10 mouse cellular contexts compared by ENCODE assay signal in the genomic region with DNA sequence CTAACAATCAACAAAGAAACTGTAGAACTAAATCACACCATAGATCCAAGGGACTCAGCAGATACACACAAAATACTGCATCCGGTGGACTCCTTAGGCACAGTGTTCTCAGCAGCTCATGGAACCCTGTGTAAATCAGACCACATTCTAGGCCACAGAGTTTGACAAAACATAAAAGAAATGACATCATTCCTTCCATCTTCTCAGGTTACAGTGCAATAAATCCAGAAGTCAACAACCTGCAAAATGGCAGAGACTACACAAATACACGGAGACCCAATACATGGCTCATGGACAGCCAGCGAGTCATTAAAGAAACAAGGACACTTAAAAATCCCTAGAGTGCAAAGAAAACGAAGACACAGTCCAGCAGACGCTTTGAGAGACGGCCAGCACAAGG. TPM values are rescaled to one million over a fixed set of nuclear protein-coding genes. Genes with fewer than 3 reads are reported as not detected.
DNase-seq lines count a peak whose midpoint lies in the region; ATAC-seq lines count a peak whose summit lies in the region.
"Had no signal": no experiment of that assay in that cellular context is flagged by ENCODE, and none has a peak within 500 bp of the region (broad histone marks: within the 10 kb centered on the region; RNA-seq: fewer than 3 reads in every experiment).

No protein-coding gene starts in this region.

- no peak overlapping the region for H3K9ac ChIP-seq in heart, embryonic 12.5 days
- no peak overlapping the region for H3K9ac ChIP-seq in lung, embryonic 15.5 days
- H3K9ac ChIP-seq in stomach, embryonic 16.5 days (ENCODE audit: low read length): no peak overlapping the region

- H3K36me3 ChIP-seq in heart, embryonic 12.5 days: peaks cover 2% of the 10 kb centered on the region; the same call in 1 of the 2 replicates
- no peaks in the 10 kb centered on the region for H3K36me3 ChIP-seq in lung, embryonic 15.5 days
- H3K36me3 ChIP-seq in stomach, embryonic 16.5 days (ENCODE audit: control insufficient read depth, insufficient read depth, low read length): no peaks in the 10 kb centered on the region

- H3K4me3 ChIP-seq in heart, embryonic 12.5 days: no peak overlapping the region
- no peak overlapping the region for H3K4me3 ChIP-seq in lung, embryonic 15.5 days
- H3K4me3 ChIP-seq in stomach, embryonic 16.5 days (replicated peaks; ENCODE audit: low read length): no peak overlapping the region

- H3K4me2 ChIP-seq in heart, embryonic 12.5 days: no peak overlapping the region
- no peak overlapping the region for H3K4me2 ChIP-seq in lung, embryonic 15.5 days
- no peak overlapping the region for H3K4me2 ChIP-seq in stomach, embryonic 16.5 days (ENCODE audit: low read depth, low read length)

- peaks cover 61% of the 10 kb centered on the region for H3K4me1 ChIP-seq in heart, embryonic 12.5 days (replicated peaks)
- H3K4me1 ChIP-seq in lung, embryonic 15.5 days: peaks cover 35% of the 10 kb centered on the region
- H3K4me1 ChIP-seq in stomach, embryonic 16.5 days (ENCODE audit: control insufficient read depth, insufficient read depth, low read length): peaks cover 23% of the 10 kb centered on the region

- H3K9me3 ChIP-seq in heart, embryonic 12.5 days (replicated peaks): no peaks in the 10 kb centered on the region
- no peaks in the 10 kb centered on the region for H3K9me3 ChIP-seq in lung, embryonic 15.5 days
- no peaks in the 10 kb centered on the region for H3K9me3 ChIP-seq in stomach, embryonic 16.5 days (replicated peaks; ENCODE audit: control insufficient read depth, low read length)

- H3K27ac ChIP-seq in heart, embryonic 12.5 days (ENCODE audit: poor library complexity, severe bottlenecking): 0 out of 2 replicates have a peak overlapping the region, but pooled peaks have one; percentile 23
- peak overlapping the region; percentile 29 for H3K27ac ChIP-seq in lung, embryonic 15.5 days
- H3K27ac ChIP-seq in stomach, embryonic 16.5 days (ENCODE audit: low read length): peak overlapping the region; percentile 15; the same call in 1 of the 2 replicates

- 59% methylated on average over 6 of the region's 6 CpGs for WGBS in heart, embryonic 12.5 days
- 18% methylated on average over 6 of the region's 6 CpGs for WGBS in lung, embryonic 15.5 days
- WGBS in stomach, embryonic 16.5 days: 33% methylated on average over 6 of the region's 6 CpGs

- no peak for DNase-seq in heart, postnatal 10 days
- DNase-seq in lung, postnatal 25 days (ENCODE audit: low spot score): no peak
- peak; percentile 71 for DNase-seq in forelimb bud, embryonic 11.5 days (ENCODE audit: low read depth, low spot score)
- DNase-seq in testis, postnatal 14 days (ENCODE audit: low spot score): no peak
- no peak for DNase-seq in gastrocnemius, adult 8-10 months (ENCODE audit: low spot score in 2 of 2)
- DNase-seq: cerebellum, postnatal 36 days had no signal

- ATAC-seq in heart, embryonic 12.5 days (ENCODE audit: insufficient number of reproducible peaks, low FRiP score): no peak
- ATAC-seq in lung, embryonic 15.5 days (ENCODE audit: borderline replicate concordance, extremely low read depth, low FRiP score, low TSS enrichment): no peak; the same call in 1 of the 2 replicates
- peak; percentile 33; the same call in 1 of the 2 replicates for ATAC-seq in stomach, embryonic 16.5 days (ENCODE audit: insufficient read depth, low FRiP score)
- ATAC-seq: forebrain, embryonic 14.5 days had no signal

- intact Hi-C loops in heart, postnatal 10 days (cut with DNase I): loop anchor here (2.0 kb wide), 1 partner anchor 13 kb away; no protein-coding TSS in a partner anchor

- no peaks in the 10 kb centered on the region for H3K27me3 ChIP-seq in heart, embryonic 12.5 days (replicated peaks)
- no peaks in the 10 kb centered on the region for H3K27me3 ChIP-seq in lung, embryonic 15.5 days
- H3K27me3 ChIP-seq in stomach, embryonic 16.5 days (ENCODE audit: control insufficient read depth, insufficient read depth, low read length): no peaks in the 10 kb centered on the region

RNA-seq across cellular contexts. Expression of a gene that starts 51.8 kb away (rescaled TPM):
- polyA plus RNA-seq in heart, embryonic 12.5 days (2016; fragmentation: Nextera tagmentation; extraction: Ambion mirVana): 45.0 and 49.9 TPM in 2 replicates
- total RNA-seq in heart, postnatal 10 days (2021): 10 to 100 TPM; 54.1 to 67.2 TPM
- 50.4 and 54.7 TPM in 2 replicates for polyA plus RNA-seq in lung, embryonic 15.5 days (2015; fragmentation: Nextera tagmentation; extraction: Ambion mirVana)
- 43.0 and 44.8 TPM in 2 replicates for polyA plus RNA-seq in stomach, embryonic 16.5 days (2015; fragmentation: Nextera tagmentation; extraction: Ambion mirVana)
- 10 to 100 TPM; 57.6 to 68.1 (median 61.3) TPM for total RNA-seq in gastrocnemius, adult 8-10 months (2022)
